Mouse (Mus musculus): Measurements from ENCODE around the gene Zdhhc9. TPM values are rescaled to one million over a fixed set of nuclear protein-coding genes. Genes with fewer than 3 reads are reported as not detected.

The Zdhhc9 gene
- polyA plus RNA-seq, 1 experiment from 2014 or later = 2.6 TPM

DNA sequence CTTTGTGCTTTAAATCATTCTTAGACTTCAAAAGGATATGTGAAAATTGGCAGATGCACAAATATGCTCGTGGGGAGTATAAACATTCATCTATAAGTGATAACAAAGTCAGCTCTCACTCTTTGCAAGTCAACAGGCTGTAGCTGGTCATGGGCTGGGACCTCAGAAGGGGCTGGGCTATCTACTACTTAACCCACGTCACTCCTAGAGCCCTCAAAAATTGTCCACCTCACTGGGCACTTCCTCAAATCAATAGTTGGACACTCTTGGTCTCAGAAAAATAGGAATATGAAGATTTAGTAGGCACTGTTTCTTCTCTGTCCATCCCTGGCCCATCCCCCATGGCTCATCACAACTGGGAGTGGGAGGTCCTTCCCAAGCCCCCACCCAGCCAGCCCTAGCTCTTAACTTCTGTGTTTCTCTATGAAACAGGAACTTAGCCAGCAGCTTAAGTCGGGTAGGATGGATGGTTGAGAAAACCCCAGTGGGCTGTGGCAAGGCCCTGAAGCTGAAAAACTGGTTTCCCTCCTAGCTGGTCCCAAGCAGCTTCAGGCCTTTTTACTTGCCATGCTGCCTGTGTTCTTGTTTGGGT lies 68.3 kb downstream of the Zdhhc9 start:
- ATAC-seq = no peak
- Histone ChIP-seq H3K27me3 (replicated peaks) (no peaks in the 10 kb centered on the region), H3K9me3 (replicated peaks) (no peaks in the 10 kb centered on the region), H3K4me2 (no peak overlapping the region), H3K36me3 (no peaks in the 10 kb centered on the region), H3K27ac (peak overlapping the region; percentile 48; the same call in 1 of the 2 replicates), H3K9ac (no peak overlapping the region), H3K4me3 (no peak overlapping the region), H3K4me1 (peaks cover 57% of the 10 kb centered on the region)
- WGBS (ENCODE audit: insufficient replicate concordance) = 17% methylated on average over 3 of the region's 3 CpGs

DNA sequence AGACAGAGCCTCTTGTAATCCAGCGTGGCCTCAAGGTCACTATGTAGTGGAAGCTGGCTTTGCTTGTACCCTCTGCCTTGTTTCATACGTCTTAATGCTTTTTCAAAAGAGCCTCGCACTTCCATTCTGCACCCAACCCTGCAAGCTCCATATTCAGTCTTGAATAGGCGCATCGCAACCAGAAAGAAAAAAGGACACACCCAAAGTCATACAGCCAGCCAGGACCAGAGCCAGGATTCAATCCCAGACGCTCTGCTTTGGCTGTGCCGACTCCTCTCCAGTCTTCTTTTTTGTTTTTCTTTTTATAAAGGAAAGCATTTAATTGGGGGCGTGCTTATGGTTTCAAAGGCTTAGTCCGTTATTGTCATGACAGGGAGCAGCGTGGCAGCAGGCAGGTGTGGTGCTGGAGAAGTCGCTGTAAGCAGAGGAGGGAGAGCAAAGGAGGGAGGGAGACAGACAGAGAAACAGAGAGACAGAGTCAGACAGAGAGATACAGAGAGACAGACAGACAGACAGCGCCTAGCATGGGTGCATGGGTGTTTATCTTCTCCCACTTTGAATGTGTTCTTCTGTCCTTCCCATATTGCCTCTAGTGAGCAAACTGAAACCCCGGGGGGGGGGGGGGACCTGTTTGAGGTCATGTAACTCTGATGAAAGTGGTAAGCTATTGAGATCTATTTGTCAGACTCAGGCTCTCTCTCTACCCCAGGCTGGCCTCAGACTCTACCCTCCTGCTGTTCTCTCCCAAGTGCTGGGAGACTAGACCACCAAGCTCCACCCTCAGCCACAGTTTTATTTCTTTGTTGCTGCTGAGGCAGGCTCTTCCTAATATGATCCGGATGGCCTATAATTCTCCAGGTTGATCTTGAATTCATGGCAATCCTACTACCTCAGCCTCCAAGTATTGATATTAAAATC lies 69.1 kb downstream of the Zdhhc9 start:
- 0 out of 2 replicates have a peak, but pooled peaks cover 6% of the 10 kb centered on the region for H3K27me3 ChIP-seq (replicated peaks)
- H3K27ac ChIP-seq = 0 out of 2 replicates have a peak overlapping the region, but pooled peaks have one; percentile 40
- no peak for ATAC-seq
- no peak overlapping the region for H3K9ac ChIP-seq
- H3K4me3 ChIP-seq = no peak overlapping the region
- H3K9me3 ChIP-seq (replicated peaks) = no peaks in the 10 kb centered on the region
- no peaks in the 10 kb centered on the region for H3K36me3 ChIP-seq
- 35% methylated on average over 14 of the region's 14 CpGs for WGBS (ENCODE audit: insufficient replicate concordance)
- H3K4me1 ChIP-seq = peaks cover 57% of the 10 kb centered on the region
- peak overlapping the region; percentile 38 for H3K4me2 ChIP-seq

DNA sequence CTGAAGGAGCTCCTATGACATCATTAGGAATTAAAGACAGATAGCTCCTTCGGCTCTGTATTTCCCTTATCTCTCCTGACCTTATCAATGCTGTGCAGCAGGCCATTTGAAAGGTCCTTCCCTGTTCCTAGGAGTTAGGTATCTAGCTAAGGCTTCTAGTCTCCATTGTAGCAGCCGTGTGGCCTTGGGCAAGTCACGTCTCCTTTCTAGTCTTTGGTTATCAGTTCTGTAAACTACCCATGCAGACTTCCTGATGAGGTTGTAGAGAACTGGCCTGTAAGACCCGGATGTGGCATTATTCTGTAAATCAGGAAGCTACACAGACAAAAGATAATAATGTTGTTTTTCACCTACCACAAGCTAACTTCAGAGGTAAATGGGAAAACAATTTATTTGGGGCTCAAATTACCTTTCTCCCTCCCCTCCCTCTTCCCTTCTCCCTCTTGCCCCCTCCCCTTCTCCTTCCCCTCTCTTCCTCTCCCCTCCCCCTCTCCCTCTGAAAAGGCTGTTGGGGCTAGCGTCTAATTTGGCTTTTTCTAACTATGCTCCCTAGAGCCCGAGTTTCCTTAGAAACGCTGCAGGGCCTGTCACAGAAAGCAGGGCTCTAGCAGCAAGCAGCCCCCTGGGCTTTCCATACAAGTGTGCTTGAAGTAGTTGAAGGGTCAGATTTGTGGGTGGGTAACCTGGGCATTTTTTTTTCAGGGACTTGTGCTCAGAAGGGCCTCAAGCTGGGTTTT lies 70.0 kb downstream of the Zdhhc9 start:
- ATAC-seq = peak; percentile 84
- H3K9ac ChIP-seq = no peak overlapping the region
- 0 out of 2 replicates have a peak, but pooled peaks cover 6% of the 10 kb centered on the region for H3K27me3 ChIP-seq (replicated peaks)
- 14% methylated on average over 7 of the region's 7 CpGs for WGBS (ENCODE audit: insufficient replicate concordance)
- no peak overlapping the region for H3K4me3 ChIP-seq
- no peaks in the 10 kb centered on the region for H3K36me3 ChIP-seq
- peak overlapping the region; percentile 38 for H3K4me2 ChIP-seq
- H3K4me1 ChIP-seq = peaks cover 53% of the 10 kb centered on the region
- peak overlapping the region; percentile 69 for H3K27ac ChIP-seq
- no peaks in the 10 kb centered on the region for H3K9me3 ChIP-seq (replicated peaks)

DNA sequence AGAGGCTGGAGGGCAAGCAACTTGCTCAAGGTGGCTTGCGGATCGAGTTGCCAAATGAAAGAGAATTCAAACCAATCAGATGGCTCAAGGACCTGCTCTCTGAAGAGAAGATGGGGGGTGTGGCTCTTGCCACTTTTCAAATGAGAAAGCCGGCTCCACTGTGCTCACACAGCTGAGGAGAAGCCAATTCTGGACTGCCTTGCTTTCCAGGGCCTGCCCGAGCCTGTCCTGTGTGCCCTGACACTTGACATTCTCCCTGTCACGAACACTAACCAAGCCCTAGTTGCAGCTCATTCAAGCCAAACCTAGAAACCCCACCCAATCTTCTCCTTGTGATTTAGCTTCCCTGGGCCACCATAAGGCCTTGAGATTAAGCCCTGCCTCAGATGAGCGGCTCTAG lies 70.7 kb downstream of the Zdhhc9 start:
- Histone ChIP-seq H3K4me1 (peaks cover 47% of the 10 kb centered on the region), H3K4me2 (0 out of 2 replicates have a peak overlapping the region, but pooled peaks have one; percentile 38), H3K36me3 (no peaks in the 10 kb centered on the region), H3K27me3 (replicated peaks) (0 out of 2 replicates have a peak, but pooled peaks cover 6% of the 10 kb centered on the region), H3K4me3 (no peak overlapping the region), H3K9me3 (replicated peaks) (no peaks in the 10 kb centered on the region), H3K9ac (no peak overlapping the region), H3K27ac (peak overlapping the region; percentile 69)
- ATAC-seq = no peak; the same call in 1 of the 2 replicates
- WGBS (ENCODE audit: insufficient replicate concordance) = 35% methylated on average over 6 of the region's 6 CpGs

DNA sequence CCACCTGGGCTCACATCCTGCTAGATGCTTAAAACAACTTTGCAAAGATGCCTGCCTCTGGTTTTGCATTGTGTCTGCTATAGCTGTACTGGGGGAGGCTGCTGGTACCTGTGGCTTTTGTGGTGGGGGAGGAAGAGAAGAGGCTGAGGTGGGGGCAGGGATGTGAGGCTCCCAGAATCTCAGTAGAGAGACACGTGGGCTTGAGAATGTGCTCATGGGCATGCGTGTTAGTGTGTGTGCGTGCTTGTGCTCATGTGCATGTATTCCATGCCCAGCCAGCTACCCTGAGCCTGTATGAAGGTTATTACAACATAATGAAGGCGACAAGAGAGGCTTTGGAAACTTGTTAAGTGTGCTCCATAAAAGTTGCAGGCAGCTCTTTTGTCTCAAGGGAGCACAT lies 71.7 kb downstream of the Zdhhc9 start:
- H3K4me2 ChIP-seq = no peak overlapping the region
- H3K27ac ChIP-seq = no peak overlapping the region
- no peak overlapping the region for H3K9ac ChIP-seq
- H3K27me3 ChIP-seq (replicated peaks) = 0 out of 2 replicates have a peak, but pooled peaks cover 6% of the 10 kb centered on the region
- no peaks in the 10 kb centered on the region for H3K36me3 ChIP-seq
- 65% methylated on average over 4 of the region's 4 CpGs for WGBS (ENCODE audit: insufficient replicate concordance)
- ATAC-seq = no peak
- H3K4me3 ChIP-seq = no peak overlapping the region
- no peaks in the 10 kb centered on the region for H3K9me3 ChIP-seq (replicated peaks)
- H3K4me1 ChIP-seq = peaks cover 41% of the 10 kb centered on the region

DNA sequence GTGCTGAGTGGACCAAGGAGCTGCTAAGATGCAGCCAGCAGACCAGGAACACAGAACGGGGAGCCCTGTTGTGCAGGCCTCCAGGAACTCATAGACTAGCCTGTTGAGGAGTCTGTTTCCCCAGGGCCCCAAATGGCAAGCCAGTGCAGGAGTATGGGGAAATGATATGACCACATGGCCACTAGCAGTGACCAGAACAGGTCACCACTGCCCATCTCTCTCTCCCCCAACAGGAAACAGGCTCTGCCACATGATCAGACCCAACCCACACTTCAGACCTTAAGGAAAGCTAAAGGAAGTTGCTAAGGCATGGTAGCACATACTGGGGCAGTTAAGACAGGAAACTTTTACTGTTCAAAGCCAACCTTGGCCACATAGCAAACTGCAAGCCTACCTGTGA lies 79.5 kb downstream of the Zdhhc9 start:
- Histone ChIP-seq H3K36me3 (no peaks in the 10 kb centered on the region), H3K27ac (no peak overlapping the region), H3K9me3 (replicated peaks) (no peaks in the 10 kb centered on the region), H3K9ac (no peak overlapping the region), H3K27me3 (replicated peaks) (no peaks in the 10 kb centered on the region), H3K4me2 (no peak overlapping the region), H3K4me1 (0 out of 2 replicates have a peak, but pooled peaks cover 4% of the 10 kb centered on the region), H3K4me3 (no peak overlapping the region)
- no peak for ATAC-seq
- WGBS (ENCODE audit: insufficient replicate concordance) = 33% methylated on average over 1 of the region's 1 CpGs

DNA sequence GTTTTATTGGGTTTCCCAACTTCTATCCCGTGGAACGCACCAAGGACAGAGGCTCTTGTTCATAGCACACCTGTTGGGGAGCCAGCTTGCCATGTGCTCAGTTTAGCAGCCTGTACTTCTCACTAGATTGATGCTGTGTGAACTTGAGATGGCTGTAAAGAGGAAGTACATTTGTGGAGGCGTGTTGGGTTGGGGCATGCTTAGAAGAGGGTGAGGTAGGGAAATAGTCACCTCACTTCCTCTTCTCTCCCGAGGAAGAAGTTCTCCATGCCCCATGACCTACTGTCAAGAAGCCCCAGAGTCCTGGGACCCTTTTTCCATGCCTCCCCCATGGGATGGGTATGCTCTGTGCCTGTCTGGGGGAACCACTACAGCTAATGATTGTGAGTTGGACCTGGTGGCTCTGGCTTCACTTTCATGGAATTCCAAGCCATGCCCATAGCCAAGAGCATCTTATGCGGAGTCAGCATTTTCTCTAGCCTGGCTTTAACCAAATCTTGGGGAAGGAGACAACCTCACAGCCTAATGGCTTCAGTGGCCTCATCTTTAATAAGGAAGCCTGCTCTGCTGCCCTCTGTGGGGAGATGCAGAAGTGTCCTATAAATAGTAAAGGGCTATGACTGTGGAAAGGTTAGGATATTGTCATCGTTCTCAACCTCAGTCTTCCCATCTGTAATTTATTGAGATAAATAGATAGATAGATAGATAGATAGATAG lies 81.0 kb downstream of the Zdhhc9 start:
- WGBS (ENCODE audit: insufficient replicate concordance) = 51% methylated on average over 6 of the region's 6 CpGs
- H3K4me1 ChIP-seq = 0 out of 2 replicates have a peak, but pooled peaks cover 5% of the 10 kb centered on the region
- no peaks in the 10 kb centered on the region for H3K27me3 ChIP-seq (replicated peaks)
- no peak overlapping the region for H3K9ac ChIP-seq
- H3K36me3 ChIP-seq = no peaks in the 10 kb centered on the region
- H3K4me2 ChIP-seq = no peak overlapping the region
- ATAC-seq = no peak
- no peak overlapping the region for H3K4me3 ChIP-seq
- H3K27ac ChIP-seq = no peak overlapping the region
- H3K9me3 ChIP-seq (replicated peaks) = no peaks in the 10 kb centered on the region

DNA sequence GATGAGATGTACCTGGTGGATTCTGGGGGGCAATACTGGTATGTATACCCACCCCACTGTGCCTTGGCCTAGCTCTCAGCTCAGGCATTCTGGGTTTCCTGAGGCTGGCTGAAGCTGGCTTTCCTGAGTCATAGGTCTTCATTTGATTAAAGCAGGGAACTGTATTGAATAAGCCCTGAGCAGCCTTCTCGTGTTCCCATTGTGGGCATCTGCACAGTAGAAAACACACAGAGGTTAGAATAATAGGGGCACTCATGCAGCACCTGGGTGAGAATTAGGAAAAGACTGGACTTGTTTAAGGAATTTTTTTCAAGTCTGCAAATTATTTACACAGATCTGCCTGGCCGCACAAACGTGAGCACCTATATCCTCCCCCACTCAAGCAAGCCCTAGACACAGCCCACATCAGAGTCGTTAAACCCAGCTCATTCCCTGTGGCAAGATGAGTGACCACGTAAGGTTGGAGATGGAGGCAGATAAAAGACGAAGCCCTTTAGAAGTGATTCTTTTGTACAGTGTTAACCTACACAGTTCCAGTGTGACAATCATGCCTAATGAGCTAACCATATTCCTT lies 81.7 kb downstream of the Zdhhc9 start:
- no peak overlapping the region for H3K4me3 ChIP-seq
- 0 out of 2 replicates have a peak, but pooled peaks cover 5% of the 10 kb centered on the region for H3K4me1 ChIP-seq
- ATAC-seq = no peak
- H3K27me3 ChIP-seq (replicated peaks) = no peaks in the 10 kb centered on the region
- no peak overlapping the region for H3K27ac ChIP-seq
- no peak overlapping the region for H3K4me2 ChIP-seq
- H3K36me3 ChIP-seq = no peaks in the 10 kb centered on the region
- WGBS (ENCODE audit: insufficient replicate concordance) = 57% methylated on average over 6 of the region's 6 CpGs
- H3K9me3 ChIP-seq (replicated peaks) = no peaks in the 10 kb centered on the region
- H3K9ac ChIP-seq = no peak overlapping the region

DNA sequence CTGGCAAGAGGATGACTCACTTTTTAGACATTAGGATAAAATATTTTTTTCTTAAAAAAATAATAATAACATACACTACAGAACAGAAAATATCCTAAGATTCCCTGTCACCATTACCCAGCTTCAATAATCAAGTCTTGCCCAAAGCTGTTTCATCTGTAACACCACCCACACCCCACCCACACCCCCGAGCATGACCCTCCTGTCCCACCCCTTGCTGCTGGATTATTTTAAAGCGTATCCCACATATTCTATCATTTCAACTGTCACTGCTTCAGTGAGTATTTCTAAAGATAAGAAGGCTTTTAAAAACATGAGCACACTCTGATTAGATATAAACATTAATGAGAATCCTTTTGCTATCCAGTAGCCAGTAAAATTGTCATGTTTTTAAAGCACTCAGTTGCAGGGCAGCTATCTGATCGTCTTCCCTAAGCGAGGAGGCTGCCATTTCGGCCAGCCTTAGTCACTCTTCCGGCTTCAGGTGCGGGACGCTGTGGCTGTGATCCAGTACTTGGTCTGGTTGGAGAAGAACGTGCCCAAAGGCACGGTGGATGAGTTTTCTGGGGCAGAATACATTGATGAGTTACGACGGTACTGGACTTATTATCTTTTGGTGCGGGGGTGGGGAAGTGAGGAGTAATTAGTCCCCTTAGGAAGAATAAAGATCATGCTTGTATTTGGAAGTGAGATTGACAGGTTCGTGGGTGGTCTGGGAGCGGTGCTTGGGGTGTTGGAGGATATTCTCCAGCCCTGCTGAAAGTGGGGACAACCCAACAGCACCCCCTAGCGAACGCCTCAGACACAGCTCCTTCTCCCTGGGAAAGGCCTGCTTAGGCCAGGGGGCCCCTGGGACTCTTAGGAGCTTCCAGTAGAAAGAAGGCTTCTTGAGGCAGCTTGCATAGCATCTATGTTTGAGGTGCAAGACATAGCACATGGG lies 84.3 kb downstream of the Zdhhc9 start:
- 14% methylated on average over 17 of the region's 17 CpGs for WGBS (ENCODE audit: insufficient replicate concordance)
- Histone ChIP-seq H3K9me3 (replicated peaks) (no peaks in the 10 kb centered on the region), H3K4me3 (peak overlapping the region; percentile 14), H3K4me2 (peak overlapping the region; percentile 61), H3K4me1 (0 out of 2 replicates have a peak, but pooled peaks cover 5% of the 10 kb centered on the region), H3K9ac (no peak overlapping the region), H3K36me3 (no peaks in the 10 kb centered on the region), H3K27me3 (replicated peaks) (no peaks in the 10 kb centered on the region), H3K27ac (no peak overlapping the region)
- ATAC-seq = peak; percentile 67; the same call in 1 of the 2 replicates

Data from liver, embryonic 12.5 days (tissue).